Mouse (Mus musculus): ENCODE results near the gene Kcnip1. TPM values are rescaled to one million over a fixed set of nuclear protein-coding genes. Genes with fewer than 3 reads are reported as not detected.

Kcnip1 gene
- total RNA-seq, 2 experiments from 2014 or later = 0.12 TPM; not detected in 1

DNA sequence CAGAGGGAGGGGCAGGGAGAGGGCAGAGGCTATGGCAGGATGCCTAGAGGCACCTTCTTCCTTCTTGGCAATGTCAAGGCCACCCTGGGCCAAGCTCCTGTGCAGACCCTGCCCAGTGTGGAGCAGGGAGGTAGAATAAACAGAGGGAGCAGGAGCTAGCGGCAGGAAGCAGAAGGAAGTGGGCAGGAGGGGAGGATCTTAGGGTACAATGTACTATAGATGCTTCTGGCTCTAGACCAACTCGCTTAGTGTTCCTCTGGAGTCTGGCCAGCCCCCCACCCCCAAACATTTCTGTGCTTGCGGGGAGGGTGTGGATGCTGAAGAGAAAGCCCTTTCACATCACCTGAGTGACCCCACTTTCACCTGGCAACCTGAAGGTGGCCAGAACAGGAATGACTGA lies 413.3 kb downstream of the Kcnip1 start:
- no peak for DNase-seq (ENCODE audit: low spot score)

Other genes starting within 250 kb of the Kcnip1 start
- under 1 TPM; 0.26 to 0.27 TPM for gene Kcnmb1, start 30.1 kb downstream of the Kcnip1 start, total RNA-seq (2021)
- under 1 TPM; 0.43 to 0.64 TPM for gene Lcp2, start 53.8 kb upstream of the Kcnip1 start, total RNA-seq (2021)
- not detected for gene 4930469K13Rik, start 105.4 kb upstream of the Kcnip1 start, total RNA-seq (2021)
- not detected for gene Foxi1, start 214.9 kb upstream of the Kcnip1 start, total RNA-seq (2021)